Mouse (Mus musculus) hindbrain, embryonic 13.5 days (tissue): ENCODE data around the gene Nedd1. TPM values are rescaled to one million over a fixed set of nuclear protein-coding genes. Genes with fewer than 3 reads are reported as not detected.

ENCODE experiments used
- ATAC-seq: fragments of 200-750 bp; cut with Nextera tagmentation; 2 replicates; pipeline ENCODE4 v1.8.0; 2017; ENCODE audit warnings: moderate TSS enrichment; ENCODE audit not compliant: low FRiP score
- H3K27ac ChIP-seq: fragments of 300-500 bp; sonication (generic); 2 replicates; pipeline ENCODE4 v1.5.1; 2015; ENCODE audit warnings: inconsistent platforms, mild to moderate bottlenecking, moderate library complexity
- H3K27me3 ChIP-seq: fragments of 300-500 bp; sonication (generic); 2 replicates; pipeline ENCODE4 v1.6.1; 2015; ENCODE audit warnings: mild to moderate bottlenecking, inconsistent platforms
- H3K36me3 ChIP-seq: fragments of 300-500 bp; sonication (generic); 2 replicates; pipeline ENCODE4 v1.6.1; 2015; ENCODE audit warnings: mild to moderate bottlenecking, inconsistent platforms
- H3K4me1 ChIP-seq: fragments of 300-500 bp; sonication (generic); replicated peaks from 2 replicates; pipeline ENCODE4 v1.6.1; 2015; ENCODE audit warnings: inconsistent platforms
- H3K4me2 ChIP-seq: fragments of 300-500 bp; sonication (generic); 2 replicates; pipeline ENCODE4 v1.6.1; 2015; ENCODE audit warnings: inconsistent platforms, mild to moderate bottlenecking, moderate library complexity
- H3K4me3 ChIP-seq: fragments of 300-500 bp; sonication (generic); 2 replicates; pipeline ENCODE4 v1.5.1; 2015; ENCODE audit warnings: mild to moderate bottlenecking, inconsistent platforms
- H3K9ac ChIP-seq: fragments of 300-500 bp; sonication (generic); 2 replicates; pipeline ENCODE4 v1.6.1; 2015; ENCODE audit warnings: mild to moderate bottlenecking, inconsistent platforms
- H3K9me3 ChIP-seq: fragments of 300-500 bp; sonication (generic); 2 replicates; pipeline ENCODE4 v1.6.1; 2016; ENCODE audit warnings: inconsistent platforms
- WGBS: fragments of 180-500 bp; shearing (Covaris S2); methylation state at CpG from one replicate; pipeline ENCODE4 v1.1.7; 2015; 5-methylcytosine and 5-hydroxymethylcytosine counted together
- polyA plus RNA-seq: library from polyadenylated mRNA; unstranded; fragments of >200 nt; fragmentation: Nextera tagmentation; extraction: Ambion mirVana; gene quantifications from 2 replicates; pipeline ENCODE4 v1.2.1, GENCODE M21; 2015

Gene Nedd1
- polyA plus RNA-seq, result 19.2 and 19.5 TPM in 2 replicates

- Histone ChIP-seq H3K4me2 (peak within 1 kb of the TSS; percentile 88), H3K36me3 (peaks cover 7% of the 10 kb centered on the region; the same call in 1 of the 2 replicates), H3K9ac (peak within 1 kb of the TSS; percentile 87), H3K4me1 (peaks cover 11% of the 10 kb centered on the region), H3K9me3 (no peaks in the 10 kb centered on the region), H3K4me3 (peak within 1 kb of the TSS; percentile 83), H3K27me3 (no peaks in the 10 kb centered on the region), H3K27ac (peak within 1 kb of the TSS; percentile 77)
- ATAC-seq, result peak; percentile 97
- under 1% methylated on average over 57 of the region's 57 CpGs for WGBS
These were observed at the start of gene Nedd1 for GRCm38 (mm10) chr10:92721771-92722619. Gene Nedd1, minus strand, starts transcription at chr10:92722420.

GRCm38 (mm10) chr10:92754359-92754758 is 32.1 kb upstream of the Nedd1 start:
- 0 out of 2 replicates have a peak, but pooled peaks have one; percentile 39 for ATAC-seq
- H3K4me1 ChIP-seq, result 0 out of 2 replicates have a peak, but pooled peaks cover 4% of the 10 kb centered on the region
- H3K36me3 ChIP-seq, result no peaks in the 10 kb centered on the region
- no peak overlapping the region for H3K4me2 ChIP-seq
- WGBS, result 62% methylated on average over 5 of the region's 5 CpGs
- no peak overlapping the region for H3K9ac ChIP-seq
- H3K4me3 ChIP-seq, result no peak overlapping the region
- 0 out of 2 replicates have a peak, but pooled peaks cover 4% of the 10 kb centered on the region for H3K9me3 ChIP-seq
- H3K27ac ChIP-seq, result no peak overlapping the region
- H3K27me3 ChIP-seq, result no peaks in the 10 kb centered on the region

- Histone ChIP-seq H3K9ac (no peak overlapping the region), H3K4me3 (no peak overlapping the region), H3K36me3 (no peaks in the 10 kb centered on the region), H3K27me3 (no peaks in the 10 kb centered on the region), H3K9me3 (no peaks in the 10 kb centered on the region), H3K4me2 (no peak overlapping the region), H3K4me1 (no peaks in the 10 kb centered on the region), H3K27ac (no peak overlapping the region)
- ATAC-seq, result no peak
- WGBS, result 91% methylated on average over 3 of the region's 3 CpGs
These were observed 8.1 kb upstream of the Nedd1 start for GRCm38 (mm10) chr10:92730339-92730738.

- no peak overlapping the region for H3K4me2 ChIP-seq
- ATAC-seq, result no peak
- no peaks in the 10 kb centered on the region for H3K36me3 ChIP-seq
- no peaks in the 10 kb centered on the region for H3K27me3 ChIP-seq
- H3K27ac ChIP-seq, result no peak overlapping the region
- no peaks in the 10 kb centered on the region for H3K4me1 ChIP-seq
- H3K9ac ChIP-seq, result no peak overlapping the region
- WGBS, result 90% methylated on average over 3 of the region's 3 CpGs
- H3K9me3 ChIP-seq, result no peaks in the 10 kb centered on the region
- no peak overlapping the region for H3K4me3 ChIP-seq
These were observed 6.5 kb upstream of the Nedd1 start for GRCm38 (mm10) chr10:92728723-92729122.

GRCm38 (mm10) chr10:92722620-92722988 is 384 bp upstream of the Nedd1 start:
- Histone ChIP-seq H3K27ac (peak overlapping the region; percentile 77), H3K4me2 (peak overlapping the region; percentile 88), H3K36me3 (peaks cover under 1% of the 10 kb centered on the region; the same call in 1 of the 2 replicates), H3K9ac (peak overlapping the region; percentile 87), H3K9me3 (no peaks in the 10 kb centered on the region), H3K4me3 (peak overlapping the region; percentile 83), H3K27me3 (no peaks in the 10 kb centered on the region), H3K4me1 (peaks cover 11% of the 10 kb centered on the region)
- WGBS, result 33% methylated on average over 5 of the region's 5 CpGs
- ATAC-seq, result peak; percentile 68

GRCm38 (mm10) chr10:92699032-92699431 is 23.2 kb downstream of the Nedd1 start:
- H3K27ac ChIP-seq, result no peak overlapping the region
- ATAC-seq, result no peak
- WGBS, result 74% methylated on average over 6 of the region's 6 CpGs

GRCm38 (mm10) chr10:92675056-92675455 is 47.2 kb downstream of the Nedd1 start:
- H3K4me1 ChIP-seq, result no peaks in the 10 kb centered on the region
- H3K27ac ChIP-seq, result no peak overlapping the region
- no peaks in the 10 kb centered on the region for H3K36me3 ChIP-seq
- no peak overlapping the region for H3K9ac ChIP-seq
- no peak for ATAC-seq
- WGBS, result 92% methylated on average over 4 of the region's 4 CpGs
- no peaks in the 10 kb centered on the region for H3K9me3 ChIP-seq
- no peak overlapping the region for H3K4me3 ChIP-seq
- H3K27me3 ChIP-seq, result no peaks in the 10 kb centered on the region
- no peak overlapping the region for H3K4me2 ChIP-seq

More at GRCm38 (mm10) chr10:92699032-92699431, 23.2 kb downstream of the Nedd1 start:
- H3K4me2 ChIP-seq, result no peak overlapping the region
- no peaks in the 10 kb centered on the region for H3K4me1 ChIP-seq
- H3K27me3 ChIP-seq, result no peaks in the 10 kb centered on the region
- no peak overlapping the region for H3K9ac ChIP-seq
- no peaks in the 10 kb centered on the region for H3K9me3 ChIP-seq
- H3K36me3 ChIP-seq, result peaks cover 16% of the 10 kb centered on the region
- H3K4me3 ChIP-seq, result no peak overlapping the region

- 94% methylated on average over 4 of the region's 4 CpGs for WGBS
- no peaks in the 10 kb centered on the region for H3K36me3 ChIP-seq
- ATAC-seq, result no peak
- no peaks in the 10 kb centered on the region for H3K4me1 ChIP-seq
- no peak overlapping the region for H3K27ac ChIP-seq
- no peak overlapping the region for H3K9ac ChIP-seq
- no peaks in the 10 kb centered on the region for H3K27me3 ChIP-seq
- H3K4me3 ChIP-seq, result no peak overlapping the region
- H3K4me2 ChIP-seq, result no peak overlapping the region
- H3K9me3 ChIP-seq, result no peaks in the 10 kb centered on the region
These were observed 50.3 kb downstream of the Nedd1 start for GRCm38 (mm10) chr10:92671906-92672305.

GRCm38 (mm10) chr10:92665287-92665686 is 56.9 kb downstream of the Nedd1 start:
- H3K4me2 ChIP-seq, result no peak overlapping the region
- ATAC-seq, result no peak
- H3K4me3 ChIP-seq, result no peak overlapping the region
- no peaks in the 10 kb centered on the region for H3K9me3 ChIP-seq
- no peaks in the 10 kb centered on the region for H3K4me1 ChIP-seq
- H3K27ac ChIP-seq, result no peak overlapping the region
- H3K27me3 ChIP-seq, result no peaks in the 10 kb centered on the region
- 86% methylated on average over 5 of the region's 5 CpGs for WGBS
- no peak overlapping the region for H3K9ac ChIP-seq
- no peaks in the 10 kb centered on the region for H3K36me3 ChIP-seq

- Histone ChIP-seq H3K27ac (no peak overlapping the region; the same call in 1 of the 2 replicates), H3K4me3 (no peak overlapping the region), H3K36me3 (no peaks in the 10 kb centered on the region), H3K27me3 (no peaks in the 10 kb centered on the region), H3K4me2 (no peak overlapping the region), H3K9me3 (no peaks in the 10 kb centered on the region), H3K4me1 (peaks cover 8% of the 10 kb centered on the region; the same call in 1 of the 2 replicates), H3K9ac (no peak overlapping the region)
- ATAC-seq, result no peak
- 53% methylated on average over 4 of the region's 4 CpGs for WGBS
These were observed 69.0 kb downstream of the Nedd1 start for GRCm38 (mm10) chr10:92653266-92653665.

- Histone ChIP-seq H3K4me1 (peaks cover 7% of the 10 kb centered on the region; the same call in 1 of the 2 replicates), H3K27me3 (no peaks in the 10 kb centered on the region), H3K9ac (no peak overlapping the region), H3K4me2 (no peak overlapping the region), H3K36me3 (no peaks in the 10 kb centered on the region), H3K27ac (no peak overlapping the region), H3K9me3 (no peaks in the 10 kb centered on the region), H3K4me3 (no peak overlapping the region)
- no peak for ATAC-seq
- 19% methylated on average over 3 of the region's 3 CpGs for WGBS
These were observed 69.8 kb downstream of the Nedd1 start for GRCm38 (mm10) chr10:92652399-92652920.

- WGBS, result 92% methylated on average over 3 of the region's 3 CpGs
- peaks cover 7% of the 10 kb centered on the region; the same call in 1 of the 2 replicates for H3K4me1 ChIP-seq
- no peak for ATAC-seq
- H3K4me2 ChIP-seq, result no peak overlapping the region
- no peaks in the 10 kb centered on the region for H3K9me3 ChIP-seq
- no peaks in the 10 kb centered on the region for H3K27me3 ChIP-seq
- no peak overlapping the region for H3K4me3 ChIP-seq
- no peaks in the 10 kb centered on the region for H3K36me3 ChIP-seq
- no peak overlapping the region for H3K27ac ChIP-seq
- H3K9ac ChIP-seq, result no peak overlapping the region
These were observed 71.0 kb downstream of the Nedd1 start for GRCm38 (mm10) chr10:92651266-92651665.
